In genomic region chr12:34201471-34201870, GRCm38 (mm10) we compare ENCODE assay signal across 14 mouse cellular contexts.
DNase-seq lines count a peak whose midpoint lies in the region; ATAC-seq and TF ChIP-seq lines count a peak whose summit lies in the region.
"Had no signal": no experiment of that assay in that cellular context is flagged by ENCODE, and none has a peak within 500 bp of the region (broad histone marks: within the 10 kb centered on the region; RNA-seq: fewer than 3 reads in every experiment).

No protein-coding gene starts in this region.

- no peaks in the 10 kb centered on the region for H3K36me3 ChIP-seq in heart, postnatal 0 days (replicated peaks; ENCODE audit: control insufficient read depth, insufficient read depth, low read length)
- H3K36me3 ChIP-seq in embryonic facial prominence, embryonic 12.5 days = no peaks in the 10 kb centered on the region
- H3K36me3 ChIP-seq: heart, embryonic 12.5 days; midbrain, embryonic 12.5 days; neural tube, embryonic 12.5 days had no signal

- ATAC-seq in heart, postnatal 0 days (ENCODE audit: insufficient read depth, low read depth) = no peak
- no peak for ATAC-seq in embryonic facial prominence, embryonic 12.5 days (ENCODE audit: insufficient number of reproducible peaks, insufficient read depth, low FRiP score, low TSS enrichment)

- H3K27me3 ChIP-seq in heart, postnatal 0 days (ENCODE audit: control insufficient read depth, insufficient read depth, low read length) = no peaks in the 10 kb centered on the region
- H3K27me3 ChIP-seq in embryonic facial prominence, embryonic 12.5 days = no peaks in the 10 kb centered on the region
- H3K27me3 ChIP-seq: heart, embryonic 12.5 days; midbrain, embryonic 12.5 days; neural tube, embryonic 12.5 days had no signal

- H3K4me3 ChIP-seq in heart, postnatal 0 days (ENCODE audit: low read depth, low read length) = no peak overlapping the region
- no peak overlapping the region for H3K4me3 ChIP-seq in embryonic facial prominence, embryonic 12.5 days
- H3K4me3 ChIP-seq: heart, embryonic 12.5 days; midbrain, embryonic 12.5 days; neural tube, embryonic 12.5 days had no signal

- no peak for DNase-seq in heart, postnatal 0 days (ENCODE audit: low spot score)
- no peak for DNase-seq in heart, adult 9 months (ENCODE audit: low spot score in 2 of 2)
- DNase-seq in lung, postnatal 10 days = peak; percentile 31
- DNase-seq in lung, postnatal 25 days (ENCODE audit: low spot score) = no peak
- DNase-seq in spleen, adult 18-20 months = no peak
- DNase-seq in thymus, postnatal 0 days (ENCODE audit: low spot score) = no peak
- no peak for DNase-seq in testis, postnatal 14 days (ENCODE audit: low spot score)
- DNase-seq: cerebellum, postnatal 10 days; retina, postnatal 1 day; thymus, postnatal 14 days had no signal

- 77% methylated on average over 3 of the region's 3 CpGs for WGBS in heart, postnatal 0 days
- 54% methylated on average over 3 of the region's 3 CpGs for WGBS in embryonic facial prominence, embryonic 12.5 days

- H3K4me2 ChIP-seq in heart, postnatal 0 days (ENCODE audit: low read depth, low read length) = no peak overlapping the region
- no peak overlapping the region for H3K4me2 ChIP-seq in embryonic facial prominence, embryonic 12.5 days (replicated peaks)
- H3K4me2 ChIP-seq: heart, embryonic 12.5 days; midbrain, embryonic 12.5 days; neural tube, embryonic 12.5 days had no signal

- no peaks in the 10 kb centered on the region for H3K4me1 ChIP-seq in heart, postnatal 0 days (ENCODE audit: control insufficient read depth, insufficient read depth)
- H3K4me1 ChIP-seq in embryonic facial prominence, embryonic 12.5 days = peaks cover 22% of the 10 kb centered on the region; the same call in 1 of the 2 replicates
- H3K4me1 ChIP-seq: neural tube, embryonic 12.5 days had no signal

- no peak for TF ChIP-seq EP300 in heart, postnatal 0 days (IDR thresholded peaks at IDR 0.05; ENCODE audit: low read depth)

- no peaks in the 10 kb centered on the region for H3K9me3 ChIP-seq in heart, postnatal 0 days (replicated peaks; ENCODE audit: control insufficient read depth, low read length)
- H3K9me3 ChIP-seq in embryonic facial prominence, embryonic 12.5 days = no peaks in the 10 kb centered on the region
- H3K9me3 ChIP-seq: heart, embryonic 12.5 days; midbrain, embryonic 12.5 days; neural tube, embryonic 12.5 days had no signal

- no peak overlapping the region for H3K9ac ChIP-seq in heart, postnatal 0 days (replicated peaks; ENCODE audit: low read depth, low read length)
- H3K9ac ChIP-seq in embryonic facial prominence, embryonic 12.5 days = no peak overlapping the region
- H3K9ac ChIP-seq: heart, embryonic 12.5 days; midbrain, embryonic 12.5 days; neural tube, embryonic 12.5 days had no signal

- 0 out of 2 replicates have a peak, but pooled peaks have one; percentile 15 for TF ChIP-seq CTCF in heart, postnatal 0 days (IDR thresholded peaks at IDR 0.05; ENCODE audit: low read depth)

- H3K27ac ChIP-seq in heart, postnatal 0 days (ENCODE audit: low read depth) = no peak overlapping the region
- H3K27ac ChIP-seq in embryonic facial prominence, embryonic 12.5 days = peak overlapping the region; percentile 85
- H3K27ac ChIP-seq: midbrain, embryonic 12.5 days; neural tube, embryonic 12.5 days had no signal
